Mouse (Mus musculus): ENCODE results near the gene Mpp2. TPM values are rescaled to one million over a fixed set of nuclear protein-coding genes. Genes with fewer than 3 reads are reported as not detected.
A peak's percentile ranks its signal among the peaks of the same experiment; 100 is the strongest.

The Mpp2 gene
- polyA plus RNA-seq, 1 experiment from 2014 or later = 12.8 TPM

GRCm38 (mm10) chr11:102084159-102084558 lies 4.2 kb downstream of the Mpp2 start:
- H3K4me1 ChIP-seq (replicated peaks; ENCODE audit: control insufficient read depth, insufficient read depth, low read length) = peaks cover 23% of the 10 kb centered on the region
- H3K36me3 ChIP-seq (ENCODE audit: control insufficient read depth, insufficient read depth, low read length) = 0 out of 2 replicates have a peak, but pooled peaks cover 3% of the 10 kb centered on the region
- no peak overlapping the region for H3K4me2 ChIP-seq
- DNase-seq (ENCODE audit: low spot score) = no peak
- H3K9ac ChIP-seq (ENCODE audit: low read depth, low read length) = no peak overlapping the region
- no peak overlapping the region for H3K27ac ChIP-seq (ENCODE audit: low read depth, low read length)
- no peak for ATAC-seq (replicated peaks; ENCODE audit: low FRiP score)
- 64% methylated on average over 6 of the region's 7 CpGs for WGBS
- no peak overlapping the region for H3K4me3 ChIP-seq (ENCODE audit: low read depth, low read length)
- H3K9me3 ChIP-seq (ENCODE audit: control insufficient read depth, low read length) = no peaks in the 10 kb centered on the region
- H3K27me3 ChIP-seq (replicated peaks; ENCODE audit: control insufficient read depth, insufficient read depth, low read length) = peaks cover 14% of the 10 kb centered on the region; the same call in 1 of the 2 replicates

- Histone ChIP-seq H3K27me3 (replicated peaks; ENCODE audit: control insufficient read depth, insufficient read depth, low read length) (peaks cover 14% of the 10 kb centered on the region; the same call in 1 of the 2 replicates), H3K9me3 (ENCODE audit: control insufficient read depth, low read length) (no peaks in the 10 kb centered on the region), H3K9ac (ENCODE audit: low read depth, low read length) (no peak overlapping the region), H3K36me3 (ENCODE audit: control insufficient read depth, insufficient read depth, low read length) (peaks cover 5% of the 10 kb centered on the region; the same call in 1 of the 2 replicates), H3K27ac (ENCODE audit: low read depth, low read length) (no peak overlapping the region), H3K4me3 (ENCODE audit: low read depth, low read length) (no peak overlapping the region), H3K4me1 (replicated peaks; ENCODE audit: control insufficient read depth, insufficient read depth, low read length) (peaks cover 23% of the 10 kb centered on the region), H3K4me2 (peak overlapping the region; percentile 79; the same call in 1 of the 2 replicates)
- WGBS = 65% methylated on average over 4 of the region's 4 CpGs
- ATAC-seq (replicated peaks; ENCODE audit: low FRiP score) (no peak), DNase-seq (ENCODE audit: low spot score) (no peak)
Measured at GRCm38 (mm10) chr11:102083193-102083592, 5.1 kb downstream of the Mpp2 start.

GRCm38 (mm10) chr11:102082322-102082721 lies 6.0 kb downstream of the Mpp2 start:
- 0% methylated on average over 18 of the region's 18 CpGs for WGBS

GRCm38 (mm10) chr11:102073722-102074121 lies 14.6 kb downstream of the Mpp2 start:
- DNase-seq (ENCODE audit: low spot score) (no peak), ATAC-seq (replicated peaks; ENCODE audit: low FRiP score) (no peak)
- H3K4me2 ChIP-seq = no peak overlapping the region
- H3K9me3 ChIP-seq (ENCODE audit: control insufficient read depth, low read length) = no peaks in the 10 kb centered on the region
- no peak overlapping the region for H3K4me3 ChIP-seq (ENCODE audit: low read depth, low read length)
- no peak overlapping the region for H3K9ac ChIP-seq (ENCODE audit: low read depth, low read length)
- peaks cover 8% of the 10 kb centered on the region; the same call in 1 of the 2 replicates for H3K27me3 ChIP-seq (replicated peaks; ENCODE audit: control insufficient read depth, insufficient read depth, low read length)
- WGBS = 86% methylated on average over 14 of the region's 14 CpGs
- peaks cover 3% of the 10 kb centered on the region; the same call in 1 of the 2 replicates for H3K4me1 ChIP-seq (replicated peaks; ENCODE audit: control insufficient read depth, insufficient read depth, low read length)
- peaks cover 2% of the 10 kb centered on the region; the same call in 1 of the 2 replicates for H3K36me3 ChIP-seq (ENCODE audit: control insufficient read depth, insufficient read depth, low read length)
- H3K27ac ChIP-seq (ENCODE audit: low read depth, low read length) = no peak overlapping the region

More at GRCm38 (mm10) chr11:102082322-102082721, 6.0 kb downstream of the Mpp2 start:
- peaks cover 14% of the 10 kb centered on the region; the same call in 1 of the 2 replicates for H3K27me3 ChIP-seq (replicated peaks; ENCODE audit: control insufficient read depth, insufficient read depth, low read length)
- H3K27ac ChIP-seq (ENCODE audit: low read depth, low read length) = no peak overlapping the region
- H3K4me1 ChIP-seq (replicated peaks; ENCODE audit: control insufficient read depth, insufficient read depth, low read length) = peaks cover 23% of the 10 kb centered on the region
- ATAC-seq (replicated peaks; ENCODE audit: low FRiP score) (peak; percentile 76), DNase-seq (ENCODE audit: low spot score) (peak; percentile 78)
- peak overlapping the region; percentile 45 for H3K4me3 ChIP-seq (ENCODE audit: low read depth, low read length)
- H3K4me2 ChIP-seq = peak overlapping the region; percentile 79
- peaks cover 6% of the 10 kb centered on the region; the same call in 1 of the 2 replicates for H3K36me3 ChIP-seq (ENCODE audit: control insufficient read depth, insufficient read depth, low read length)
- H3K9me3 ChIP-seq (ENCODE audit: control insufficient read depth, low read length) = no peaks in the 10 kb centered on the region
- 0 out of 2 replicates have a peak overlapping the region, but pooled peaks have one; percentile 34 for H3K9ac ChIP-seq (ENCODE audit: low read depth, low read length)

GRCm38 (mm10) chr11:102072729-102073128 lies 15.6 kb downstream of the Mpp2 start:
- no peak overlapping the region for H3K27ac ChIP-seq (ENCODE audit: low read depth, low read length)
- 47% methylated on average over 5 of the region's 5 CpGs for WGBS

GRCm38 (mm10) chr11:102070426-102070825 lies 17.9 kb downstream of the Mpp2 start:
- no peaks in the 10 kb centered on the region; the same call in 1 of the 2 replicates for H3K36me3 ChIP-seq (ENCODE audit: control insufficient read depth, insufficient read depth, low read length)
- no peak overlapping the region for H3K9ac ChIP-seq (ENCODE audit: low read depth, low read length)
- peaks cover 8% of the 10 kb centered on the region; the same call in 1 of the 2 replicates for H3K27me3 ChIP-seq (replicated peaks; ENCODE audit: control insufficient read depth, insufficient read depth, low read length)
- ATAC-seq (replicated peaks; ENCODE audit: low FRiP score) = no peak
- no peak overlapping the region for H3K27ac ChIP-seq (ENCODE audit: low read depth, low read length)
- no peak for DNase-seq (ENCODE audit: low spot score)
- no peak overlapping the region for H3K4me2 ChIP-seq
- WGBS = 6% methylated on average over 13 of the region's 13 CpGs
- no peaks in the 10 kb centered on the region for H3K9me3 ChIP-seq (ENCODE audit: control insufficient read depth, low read length)
- H3K4me1 ChIP-seq (replicated peaks; ENCODE audit: control insufficient read depth, insufficient read depth, low read length) = peaks cover 7% of the 10 kb centered on the region
- no peak overlapping the region for H3K4me3 ChIP-seq (ENCODE audit: low read depth, low read length)

More at GRCm38 (mm10) chr11:102072729-102073128, 15.6 kb downstream of the Mpp2 start:
- H3K4me2 ChIP-seq = no peak overlapping the region
- no peak overlapping the region for H3K4me3 ChIP-seq (ENCODE audit: low read depth, low read length)
- DNase-seq (ENCODE audit: low spot score) = no peak
- no peak for ATAC-seq (replicated peaks; ENCODE audit: low FRiP score)
- H3K9me3 ChIP-seq (ENCODE audit: control insufficient read depth, low read length) = no peaks in the 10 kb centered on the region
- H3K36me3 ChIP-seq (ENCODE audit: control insufficient read depth, insufficient read depth, low read length) = no peaks in the 10 kb centered on the region; the same call in 1 of the 2 replicates
- H3K27me3 ChIP-seq (replicated peaks; ENCODE audit: control insufficient read depth, insufficient read depth, low read length) = peaks cover 8% of the 10 kb centered on the region; the same call in 1 of the 2 replicates
- peaks cover 3% of the 10 kb centered on the region; the same call in 1 of the 2 replicates for H3K4me1 ChIP-seq (replicated peaks; ENCODE audit: control insufficient read depth, insufficient read depth, low read length)
- H3K9ac ChIP-seq (ENCODE audit: low read depth, low read length) = no peak overlapping the region

GRCm38 (mm10) chr11:102069633-102070032 lies 18.7 kb downstream of the Mpp2 start:
- Histone ChIP-seq H3K27me3 (replicated peaks; ENCODE audit: control insufficient read depth, insufficient read depth, low read length) (peaks cover 8% of the 10 kb centered on the region; the same call in 1 of the 2 replicates), H3K4me2 (no peak overlapping the region), H3K4me1 (replicated peaks; ENCODE audit: control insufficient read depth, insufficient read depth, low read length) (peaks cover 7% of the 10 kb centered on the region), H3K27ac (ENCODE audit: low read depth, low read length) (no peak overlapping the region), H3K36me3 (ENCODE audit: control insufficient read depth, insufficient read depth, low read length) (no peaks in the 10 kb centered on the region), H3K9ac (ENCODE audit: low read depth, low read length) (no peak overlapping the region), H3K9me3 (ENCODE audit: control insufficient read depth, low read length) (no peaks in the 10 kb centered on the region), H3K4me3 (ENCODE audit: low read depth, low read length) (no peak overlapping the region)
- ATAC-seq (replicated peaks; ENCODE audit: low FRiP score) = no peak
- WGBS = 55% methylated on average over 11 of the region's 11 CpGs
- DNase-seq (ENCODE audit: low spot score) = no peak

GRCm38 (mm10) chr11:102068969-102069368 lies 19.3 kb downstream of the Mpp2 start:
- no peak for ATAC-seq (replicated peaks; ENCODE audit: low FRiP score)
- WGBS = 29% methylated on average over 2 of the region's 2 CpGs
- no peaks in the 10 kb centered on the region for H3K36me3 ChIP-seq (ENCODE audit: control insufficient read depth, insufficient read depth, low read length)

GRCm38 (mm10) chr11:102063076-102063475 lies 25.2 kb downstream of the Mpp2 start:
- H3K4me3 ChIP-seq (ENCODE audit: low read depth, low read length) = no peak overlapping the region
- no peak for ATAC-seq (replicated peaks; ENCODE audit: low FRiP score)
- 67% methylated on average over 13 of the region's 13 CpGs for WGBS
- DNase-seq (ENCODE audit: low spot score) = no peak
- H3K27ac ChIP-seq (ENCODE audit: low read depth, low read length) = no peak overlapping the region
- no peak overlapping the region for H3K4me2 ChIP-seq
- H3K36me3 ChIP-seq (ENCODE audit: control insufficient read depth, insufficient read depth, low read length) = no peaks in the 10 kb centered on the region
- no peak overlapping the region for H3K9ac ChIP-seq (ENCODE audit: low read depth, low read length)
- H3K4me1 ChIP-seq (replicated peaks; ENCODE audit: control insufficient read depth, insufficient read depth, low read length) = peaks cover 11% of the 10 kb centered on the region
- 0 out of 2 replicates have a peak, but pooled peaks cover 7% of the 10 kb centered on the region for H3K27me3 ChIP-seq (replicated peaks; ENCODE audit: control insufficient read depth, insufficient read depth, low read length)
- H3K9me3 ChIP-seq (ENCODE audit: control insufficient read depth, low read length) = no peaks in the 10 kb centered on the region

More at GRCm38 (mm10) chr11:102068969-102069368, 19.3 kb downstream of the Mpp2 start:
- no peak for DNase-seq (ENCODE audit: low spot score)
- H3K9ac ChIP-seq (ENCODE audit: low read depth, low read length) = no peak overlapping the region
- no peaks in the 10 kb centered on the region for H3K9me3 ChIP-seq (ENCODE audit: control insufficient read depth, low read length)
- peaks cover 8% of the 10 kb centered on the region; the same call in 1 of the 2 replicates for H3K27me3 ChIP-seq (replicated peaks; ENCODE audit: control insufficient read depth, insufficient read depth, low read length)
- no peak overlapping the region for H3K27ac ChIP-seq (ENCODE audit: low read depth, low read length)
- H3K4me3 ChIP-seq (ENCODE audit: low read depth, low read length) = no peak overlapping the region
- H3K4me2 ChIP-seq = no peak overlapping the region
- peaks cover 7% of the 10 kb centered on the region for H3K4me1 ChIP-seq (replicated peaks; ENCODE audit: control insufficient read depth, insufficient read depth, low read length)
